Mouse (Mus musculus): ENCODE measurements around the gene Ehd1. TPM values are rescaled to one million over a fixed set of nuclear protein-coding genes. Genes with fewer than 3 reads are reported as not detected.

Ehd1 gene
- polyA plus RNA-seq (2012; ENCODE audit: low replicate concordance) = 252 and 427 TPM in 2 replicates

DNA sequence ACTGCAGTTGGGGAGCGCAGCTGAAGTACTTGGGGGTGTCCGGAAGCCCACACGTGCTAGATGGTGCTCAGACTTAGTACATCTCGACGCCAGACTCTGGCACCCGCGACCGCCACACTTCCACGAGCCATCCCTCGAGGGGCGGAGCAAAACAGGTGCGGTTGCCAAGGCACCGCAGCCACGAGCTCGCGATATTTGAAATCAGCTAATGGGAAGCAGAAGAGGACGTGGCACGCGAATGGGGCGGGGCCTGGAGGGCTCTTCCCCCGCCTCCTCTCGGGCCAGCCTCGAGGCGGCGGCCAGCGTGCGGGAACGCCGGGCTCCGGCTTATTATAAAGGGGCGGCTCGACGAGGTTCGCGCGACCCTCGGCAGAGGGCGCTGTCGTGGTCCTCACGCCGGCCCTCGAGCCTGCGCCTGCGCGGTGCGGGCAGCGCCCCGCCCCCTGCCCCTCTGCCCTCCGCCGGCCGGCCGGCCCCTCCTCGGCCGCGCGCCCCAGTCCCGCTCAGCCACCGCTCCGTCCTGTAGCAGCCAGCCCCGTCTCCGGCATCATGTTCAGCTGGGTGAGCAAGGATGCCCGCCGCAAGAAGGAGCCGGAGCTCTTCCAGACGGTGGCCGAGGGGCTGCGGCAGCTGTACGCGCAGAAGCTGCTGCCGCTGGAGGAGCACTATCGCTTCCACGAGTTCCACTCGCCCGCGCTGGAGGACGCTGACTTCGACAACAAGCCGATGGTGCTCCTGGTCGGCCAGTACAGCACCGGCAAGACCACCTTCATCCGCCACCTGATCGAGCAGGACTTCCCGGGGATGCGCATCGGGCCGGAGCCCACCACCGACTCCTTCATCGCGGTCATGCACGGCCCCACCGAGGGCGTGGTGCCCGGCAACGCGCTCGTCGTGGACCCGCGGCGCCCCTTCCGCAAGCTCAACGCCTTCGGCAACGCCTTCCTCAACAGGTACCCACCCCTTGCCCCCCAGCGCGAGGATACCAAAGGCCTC, at the start of gene Ehd1:
TSS of gene Ehd1 (plus strand) at position 300 of the 996 bp plus-strand sequence.

DNA sequence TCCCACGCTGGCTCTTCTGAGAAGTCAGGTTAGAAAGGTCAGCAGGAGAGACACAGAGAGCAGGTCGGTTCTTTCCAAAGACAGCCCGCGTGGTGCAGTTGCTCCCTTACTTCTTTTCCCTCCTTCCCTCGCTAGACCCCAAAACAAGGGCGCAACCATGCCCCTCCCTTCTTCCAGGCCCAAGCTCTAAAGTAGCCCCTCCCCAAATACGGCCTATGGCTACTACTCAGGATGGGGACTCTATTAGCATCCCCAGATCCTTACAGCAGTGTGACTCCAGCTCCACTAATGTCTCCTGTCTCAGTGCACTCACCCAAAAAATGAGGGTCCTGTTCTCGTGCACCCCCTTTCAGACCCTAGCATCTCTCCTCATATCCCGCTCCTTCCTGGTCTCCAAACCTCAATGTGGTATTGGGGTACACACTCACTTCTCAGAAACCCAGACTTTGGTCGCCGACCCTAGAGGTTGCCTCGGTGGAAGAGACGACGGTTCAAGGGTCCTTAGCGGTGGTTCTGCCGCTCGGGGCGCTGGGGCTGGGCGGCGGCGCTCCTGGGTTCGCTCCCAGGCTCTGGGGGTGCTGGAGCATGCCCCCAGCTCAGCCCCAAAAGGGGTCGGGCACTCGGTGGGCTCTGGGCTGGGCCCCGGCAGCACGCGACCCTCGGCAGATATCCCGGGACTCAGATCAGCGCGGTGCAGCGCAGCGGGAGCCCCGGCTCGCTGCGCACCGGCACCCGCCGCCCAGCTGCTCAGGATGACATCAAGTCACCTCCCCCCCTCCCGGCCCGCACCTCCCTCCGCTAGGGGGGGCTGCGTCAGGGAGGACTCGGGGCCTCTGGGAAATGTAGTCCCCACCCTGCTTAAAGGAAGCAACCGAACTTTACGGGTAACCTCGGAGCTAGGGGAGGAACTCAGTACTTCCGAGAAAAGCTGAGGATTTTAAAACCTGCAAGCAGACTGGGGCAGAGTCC, 41.2 kb upstream of the Ehd1 start, which contains the start of gene Ppp2r5b:
TSS of gene Ppp2r5b (minus strand) at position 789 of the 969 bp plus-strand sequence.

DNA sequence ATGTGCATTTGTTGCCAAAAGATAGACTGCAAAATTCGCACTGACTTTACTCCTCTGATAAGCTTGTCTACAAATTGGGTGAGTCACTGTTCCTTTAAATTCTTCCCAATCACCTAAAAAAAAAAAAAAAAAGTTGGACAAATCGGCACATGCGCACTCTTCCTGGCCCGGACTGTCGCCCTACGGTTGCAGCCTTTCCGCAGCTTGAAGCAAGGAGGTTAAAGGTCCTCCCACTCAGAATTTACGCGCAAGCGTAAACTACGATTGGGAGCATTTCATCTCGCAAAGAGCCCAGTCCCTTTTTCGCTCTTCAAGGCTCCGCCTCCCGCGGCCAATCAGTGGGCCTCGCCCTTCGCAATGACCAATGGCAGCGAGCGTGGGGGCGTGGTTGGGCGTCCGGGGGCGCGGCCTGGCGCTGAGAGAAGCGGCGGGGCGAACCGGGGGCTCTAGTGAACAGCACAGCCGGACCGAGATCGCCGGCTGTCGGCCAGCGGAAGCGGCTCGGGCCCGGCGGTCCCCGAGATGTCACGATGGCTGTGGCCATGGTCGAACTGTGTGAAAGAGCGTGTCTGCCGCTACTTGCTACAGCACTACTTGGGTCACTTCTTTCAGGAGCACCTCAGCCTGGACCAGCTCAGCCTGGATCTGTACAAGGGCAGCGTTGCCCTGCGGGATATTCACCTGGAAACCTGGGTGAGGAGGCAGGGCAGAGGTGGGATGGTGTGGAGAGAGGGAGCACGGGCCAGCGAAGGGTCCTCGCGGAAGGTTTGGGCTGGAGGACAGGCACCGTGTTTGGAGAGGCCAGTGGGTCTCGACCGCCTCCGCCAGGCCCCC, 35.0 kb upstream of the Ehd1 start, which contains the start of gene Atg2a:
TSS of gene Atg2a (plus strand) at position 395 of the 834 bp plus-strand sequence.

DNA sequence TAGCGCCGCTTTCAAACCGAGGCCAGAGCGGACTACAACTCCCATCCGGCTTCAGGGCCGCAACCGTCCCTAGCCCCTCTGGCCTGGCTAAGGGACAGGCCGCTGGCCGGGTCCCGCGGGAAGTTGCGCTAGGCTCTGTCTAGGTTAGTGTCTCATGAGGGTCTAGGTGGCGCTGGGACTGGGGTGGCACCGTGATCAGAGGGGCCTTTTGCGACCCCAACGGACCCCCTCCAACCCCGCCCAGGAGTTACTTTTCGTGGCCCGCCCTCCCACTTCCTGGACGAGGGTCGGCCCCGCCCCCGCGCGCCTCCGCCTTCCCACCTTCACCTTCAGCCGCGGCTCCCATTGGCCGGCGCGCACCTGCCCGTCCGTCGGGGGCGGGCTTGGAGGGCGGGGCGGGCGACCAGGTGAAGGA, 29.6 kb downstream of the Ehd1 start, which contains the start of gene Cdc42bpg:
TSS of gene Cdc42bpg (plus strand) at position 320 of the 415 bp plus-strand sequence.

DNA sequence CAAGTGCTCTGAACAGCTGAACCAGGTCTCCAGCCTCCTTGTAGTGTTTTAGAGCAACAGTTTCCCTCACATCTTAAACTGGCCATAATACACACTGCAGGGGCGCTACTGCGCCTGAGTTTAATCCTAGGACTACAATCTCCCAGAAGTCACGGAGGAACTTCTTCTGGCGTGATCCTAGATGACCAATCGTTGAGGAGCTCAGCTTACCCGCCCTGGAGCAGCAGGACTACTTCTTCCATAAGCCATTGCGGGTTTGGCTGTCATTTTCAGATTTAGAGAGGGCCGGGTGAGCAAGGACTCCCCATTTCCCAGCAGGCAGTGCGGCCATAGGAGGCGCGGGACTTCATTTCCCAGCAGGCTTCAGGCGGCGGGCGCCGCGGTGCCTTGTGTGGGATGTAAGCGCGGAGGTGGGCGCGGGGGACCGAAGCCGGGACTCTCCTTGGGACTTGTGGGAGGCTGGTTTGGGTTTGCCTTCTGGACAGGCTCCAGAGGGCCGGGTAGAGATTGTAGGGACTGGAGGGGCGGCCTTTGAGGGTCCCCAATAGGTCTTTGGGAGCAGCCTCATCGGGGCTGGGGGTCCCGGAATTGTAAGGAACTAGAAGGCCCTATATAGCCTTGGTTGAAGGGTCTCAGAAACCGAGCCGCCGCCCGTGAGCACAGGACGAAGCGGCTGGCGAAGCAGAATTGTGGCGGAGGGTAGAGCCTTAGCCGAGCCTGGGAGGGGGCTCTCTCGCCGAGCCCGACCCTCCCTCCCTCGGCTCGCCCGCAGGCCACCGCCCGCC, 58.3 kb downstream of the Ehd1 start, which contains the start of gene Men1:
TSS of gene Men1 (plus strand) at position 307 of the 785 bp plus-strand sequence.

DNA sequence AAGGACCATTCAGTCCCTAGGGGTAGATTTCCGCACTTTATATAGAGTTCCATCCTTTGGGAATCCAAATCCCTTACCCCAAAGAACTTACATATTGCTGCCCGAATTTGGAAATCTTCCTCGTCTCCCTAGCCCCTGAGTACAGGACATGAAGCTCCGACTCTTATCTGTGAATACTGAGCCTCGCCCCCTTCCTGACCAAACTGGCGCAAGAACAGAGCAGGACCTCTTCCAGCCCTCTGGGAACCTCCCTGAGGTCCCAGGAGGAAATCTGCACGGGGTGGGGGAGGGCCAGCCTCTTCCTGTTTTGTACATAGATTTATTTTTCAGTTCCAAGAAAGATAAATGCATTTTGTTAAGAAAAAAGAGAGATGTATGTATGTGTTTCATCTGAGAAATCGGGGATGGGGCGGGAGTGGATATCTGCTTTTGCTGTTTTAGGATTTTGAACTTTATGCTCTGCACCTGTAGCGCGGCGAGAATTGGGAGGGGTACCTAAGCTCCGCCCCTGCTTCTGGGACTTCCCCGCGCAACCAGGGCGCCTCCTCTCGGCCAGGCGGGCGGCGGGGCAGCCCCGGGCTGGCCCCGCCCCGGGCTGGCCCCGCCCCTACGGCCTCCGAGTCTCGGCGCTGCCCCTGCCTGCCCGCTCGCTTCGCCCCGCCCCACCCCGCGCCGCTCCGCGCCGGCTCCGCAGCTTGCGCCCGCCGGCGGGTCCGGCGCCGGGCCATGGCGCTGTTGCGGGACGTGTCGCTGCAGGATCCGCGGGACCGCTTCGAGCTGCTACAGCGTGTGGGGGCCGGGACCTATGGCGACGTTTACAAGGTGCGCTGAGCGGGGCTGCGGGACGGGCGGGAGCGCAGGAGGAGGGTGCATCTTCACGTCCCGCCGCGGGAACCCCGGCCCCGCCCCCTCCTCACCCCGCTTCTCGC, 64.3 kb downstream of the Ehd1 start, which contains the start of gene Map4k2:
TSS of gene Map4k2 (plus strand) at position 612 of the 929 bp plus-strand sequence.

Other genes starting within 250 kb of the Ehd1 start
- gene Syvn1, start 230.1 kb upstream of the Ehd1 start, polyA plus RNA-seq (2012; ENCODE audit: low replicate concordance) = 393 and 539 TPM in 2 replicates
- 25.7 and 36.4 TPM in 2 replicates for gene Mrpl49, start 218.9 kb upstream of the Ehd1 start, polyA plus RNA-seq (2012; ENCODE audit: low replicate concordance)
- gene Fau, start 218.9 kb upstream of the Ehd1 start, polyA plus RNA-seq (2012; ENCODE audit: low replicate concordance) = 4,240 and 4,981 TPM in 2 replicates
- gene Znhit2, start 215.5 kb upstream of the Ehd1 start, polyA plus RNA-seq (2012; ENCODE audit: low replicate concordance) = 58.8 and 66.2 TPM in 2 replicates
- gene Tm7sf2, start 208.4 kb upstream of the Ehd1 start, polyA plus RNA-seq (2012; ENCODE audit: low replicate concordance) = 10.6 and 16.3 TPM in 2 replicates
- 52.2 and 188 TPM in 2 replicates for gene Vps51, start 199.5 kb upstream of the Ehd1 start, polyA plus RNA-seq (2012; ENCODE audit: low replicate concordance)
- gene Tmem262, start 196.7 kb upstream of the Ehd1 start, polyA plus RNA-seq (2012; ENCODE audit: low replicate concordance) = not detected in 2 replicates
- 0.19 TPM in 1 of 2 replicates, not detected in the other for gene Gm28374, start 194.5 kb upstream of the Ehd1 start, polyA plus RNA-seq (2012; ENCODE audit: low replicate concordance)
- gene Zfpl1, start 191.8 kb upstream of the Ehd1 start, polyA plus RNA-seq (2012; ENCODE audit: low replicate concordance) = 67.9 and 70.2 TPM in 2 replicates
- 1.7 and 2.3 TPM in 2 replicates for gene Cdca5, start 191.7 kb upstream of the Ehd1 start, polyA plus RNA-seq (2012; ENCODE audit: low replicate concordance)
- 1.7 and 2.1 TPM in 2 replicates for gene AC131692.1, start 182.3 kb upstream of the Ehd1 start, polyA plus RNA-seq (2012; ENCODE audit: low replicate concordance)
- gene Naaladl1, start 170.9 kb upstream of the Ehd1 start, polyA plus RNA-seq (2012; ENCODE audit: low replicate concordance) = 0.53 TPM in 1 of 2 replicates, not detected in the other
- 31.3 and 49.9 TPM in 2 replicates for gene Sac3d1, start 158.1 kb upstream of the Ehd1 start, polyA plus RNA-seq (2012; ENCODE audit: low replicate concordance)
- 120 and 217 TPM in 2 replicates for gene Snx15, start 148.4 kb upstream of the Ehd1 start, polyA plus RNA-seq (2012; ENCODE audit: low replicate concordance)
- 1.3 and 2.2 TPM in 2 replicates for gene Batf2, start 135.7 kb upstream of the Ehd1 start, polyA plus RNA-seq (2012; ENCODE audit: low replicate concordance)
- 32.6 and 45.2 TPM in 2 replicates for gene Arl2, start 135.2 kb upstream of the Ehd1 start, polyA plus RNA-seq (2012; ENCODE audit: low replicate concordance)
- not detected in 2 replicates for gene Majin, start 92.3 kb upstream of the Ehd1 start, polyA plus RNA-seq (2012; ENCODE audit: low replicate concordance)
- gene Gpha2, start 50.3 kb upstream of the Ehd1 start, polyA plus RNA-seq (2012; ENCODE audit: low replicate concordance) = 0.22 TPM in 1 of 2 replicates, not detected in the other
- gene Ppp2r5b, start 40.9 kb upstream of the Ehd1 start, polyA plus RNA-seq (2012; ENCODE audit: low replicate concordance) = 43.8 and 62.7 TPM in 2 replicates
- 75.2 and 154 TPM in 2 replicates for gene Atg2a, start 35.1 kb upstream of the Ehd1 start, polyA plus RNA-seq (2012; ENCODE audit: low replicate concordance)
- gene Cdc42bpg, start 29.7 kb downstream of the Ehd1 start, polyA plus RNA-seq (2012; ENCODE audit: low replicate concordance) = 9.6 and 17.4 TPM in 2 replicates
- gene Men1, start 58.3 kb downstream of the Ehd1 start, polyA plus RNA-seq (2012; ENCODE audit: low replicate concordance) = 120 and 143 TPM in 2 replicates
- 508 and 590 TPM in 2 replicates for gene Map4k2, start 64.4 kb downstream of the Ehd1 start, polyA plus RNA-seq (2012; ENCODE audit: low replicate concordance)
- 995 and 2,858 TPM in 2 replicates for gene Sf1, start 87.0 kb downstream of the Ehd1 start, polyA plus RNA-seq (2012; ENCODE audit: low replicate concordance)
- gene Pygm, start 107.7 kb downstream of the Ehd1 start, polyA plus RNA-seq (2012; ENCODE audit: low replicate concordance) = 2.3 and 2.5 TPM in 2 replicates
- gene Rasgrp2, start 122.6 kb downstream of the Ehd1 start, polyA plus RNA-seq (2012; ENCODE audit: low replicate concordance) = 492 and 537 TPM in 2 replicates
- gene Nrxn2, start 142.0 kb downstream of the Ehd1 start, polyA plus RNA-seq (2012; ENCODE audit: low replicate concordance) = 3.6 and 14.7 TPM in 2 replicates